Mouse (Mus musculus): ENCODE measurements at regions not wholly inside any gene's neighbourhood (a gene's known extent, or its start where the extent isn't known, plus 50 kb on each side); places are given as distances from the start of the nearest gene placed in this dataset.

GRCm38 (mm10) chr14:106760150-106760549 lies 654.2 kb downstream of the Trim52 start:
- no peaks in the 10 kb centered on the region for H3K79me2 ChIP-seq (replicated peaks; ENCODE audit: control insufficient read depth, insufficient read depth, low read length)
- H3K27ac ChIP-seq: no peak overlapping the region
- no peak overlapping the region for H3K4me3 ChIP-seq
- no peaks in the 10 kb centered on the region for H3K36me3 ChIP-seq (ENCODE audit: control insufficient read depth, insufficient read depth, low read length)
- no peak for DNase-seq
- H3K27me3 ChIP-seq (ENCODE audit: control insufficient read depth, insufficient read depth, low read length): no peaks in the 10 kb centered on the region
- no peaks in the 10 kb centered on the region for H3K4me1 ChIP-seq (ENCODE audit: control insufficient read depth, insufficient read depth, low read length)
- 63% methylated on average over 3 of the region's 3 CpGs for WGBS
- intact Hi-C loops (cut with DNase I): no loop called here
- no peak for TF ChIP-seq CTCF (IDR thresholded peaks at IDR 0.05)
- H3K9ac ChIP-seq (ENCODE audit: low read depth, low read length): no peak overlapping the region

GRCm38 (mm10) chr14:106763089-106763605 lies 657.1 kb downstream of the Trim52 start:
- intact Hi-C loops (cut with DNase I): no loop called here
- H3K27me3 ChIP-seq (ENCODE audit: control insufficient read depth, insufficient read depth, low read length): no peaks in the 10 kb centered on the region
- H3K4me1 ChIP-seq (ENCODE audit: control insufficient read depth, insufficient read depth, low read length): no peaks in the 10 kb centered on the region
- H3K79me2 ChIP-seq (replicated peaks; ENCODE audit: control insufficient read depth, insufficient read depth, low read length): no peaks in the 10 kb centered on the region
- no peaks in the 10 kb centered on the region for H3K36me3 ChIP-seq (ENCODE audit: control insufficient read depth, insufficient read depth, low read length)
- H3K4me3 ChIP-seq: no peak overlapping the region
- DNase-seq: no peak
- H3K9ac ChIP-seq (ENCODE audit: low read depth, low read length): no peak overlapping the region
- TF ChIP-seq CTCF (IDR thresholded peaks at IDR 0.05): no peak
- no peak for TF ChIP-seq POLR2A (IDR thresholded peaks at IDR 0.05; ENCODE audit: insufficient read depth, low read depth, low read length)
- TF ChIP-seq EP300 (IDR thresholded peaks at IDR 0.05; ENCODE audit: insufficient read depth, low read depth, low read length): no peak
- WGBS: 32% methylated on average over 2 of the region's 2 CpGs
- no peak overlapping the region for H3K27ac ChIP-seq

DNA sequence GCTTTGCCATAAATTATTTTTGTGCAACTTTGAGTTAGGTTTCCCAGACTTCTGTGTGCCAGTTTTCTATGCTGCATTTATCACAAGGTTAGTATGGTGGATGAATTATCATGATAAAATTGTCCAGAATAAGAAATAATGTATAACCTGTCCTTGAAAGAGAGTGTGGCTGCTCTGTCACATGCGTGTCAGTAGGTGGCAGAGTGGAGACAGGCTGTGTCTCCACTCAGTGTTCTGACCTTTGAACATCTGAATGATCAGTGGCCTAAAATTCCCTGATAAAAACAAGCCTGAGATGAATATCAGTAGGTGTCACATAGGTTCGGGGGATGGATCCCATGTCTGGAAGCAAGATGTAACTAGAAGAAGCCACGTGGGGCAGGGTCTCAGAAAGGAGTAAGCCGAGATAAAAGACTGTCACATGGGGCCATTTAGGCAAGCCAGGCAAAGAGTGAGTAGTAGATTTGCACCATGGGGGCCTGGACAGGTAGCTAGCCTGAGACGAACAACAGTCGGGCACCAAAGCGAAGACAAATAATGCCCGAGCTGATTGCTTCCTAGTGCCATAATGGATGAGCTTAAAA lies 660.0 kb downstream of the Trim52 start:
- 73% methylated on average over 8 of the region's 8 CpGs for WGBS
- no peak overlapping the region for H3K27ac ChIP-seq

More for the DNA sequence above, 660.0 kb downstream of the Trim52 start:
- no peaks in the 10 kb centered on the region for H3K79me2 ChIP-seq (replicated peaks; ENCODE audit: control insufficient read depth, insufficient read depth, low read length)
- H3K4me1 ChIP-seq (ENCODE audit: control insufficient read depth, insufficient read depth, low read length): no peaks in the 10 kb centered on the region
- intact Hi-C loops (cut with DNase I): no loop called here
- no peak overlapping the region for H3K9ac ChIP-seq (ENCODE audit: low read depth, low read length)
- H3K4me3 ChIP-seq: no peak overlapping the region
- TF ChIP-seq EP300 (IDR thresholded peaks at IDR 0.05; ENCODE audit: insufficient read depth, low read depth, low read length): no peak
- TF ChIP-seq CTCF (IDR thresholded peaks at IDR 0.05): peak; percentile 62
- no peak for TF ChIP-seq POLR2A (IDR thresholded peaks at IDR 0.05; ENCODE audit: insufficient read depth, low read depth, low read length)
- DNase-seq: no peak
- H3K36me3 ChIP-seq (ENCODE audit: control insufficient read depth, insufficient read depth, low read length): no peaks in the 10 kb centered on the region
- no peaks in the 10 kb centered on the region for H3K27me3 ChIP-seq (ENCODE audit: control insufficient read depth, insufficient read depth, low read length)

All from heart, adult 2 months (tissue).